Mouse (Mus musculus) ES-Bruce4 (cell line): ENCODE measurements around the gene Gpr135. TPM values are rescaled to one million over a fixed set of nuclear protein-coding genes. Genes with fewer than 3 reads are reported as not detected.

Source experiments
- H3K27ac ChIP-seq: 2 replicates; pipeline ENCODE4 v1.5.1; 2012; ENCODE audit warnings: low read length, inconsistent platforms; ENCODE audit not compliant: insufficient read depth
- H3K27me3 ChIP-seq: 2 replicates; pipeline ENCODE4 v1.6.1; 2012; ENCODE audit warnings: mild to moderate bottlenecking, low read length, inconsistent platforms; ENCODE audit not compliant: control insufficient read depth, poor library complexity, insufficient read depth, severe bottlenecking
- H3K36me3 ChIP-seq: 2 replicates; pipeline ENCODE4 v1.6.1; 2012; ENCODE audit warnings: inconsistent platforms, mild to moderate bottlenecking, low read length, moderate library complexity; ENCODE audit not compliant: control insufficient read depth, poor library complexity, insufficient read depth, severe bottlenecking
- H3K4me1 ChIP-seq: one replicate; pipeline ENCODE4 v1.8.1; 2011; ENCODE audit warnings: low read length; ENCODE audit not compliant: control insufficient read depth, insufficient read depth
- H3K4me3 ChIP-seq: 2 replicates; pipeline ENCODE4 v1.5.1; 2011; ENCODE audit warnings: low read depth, mild to moderate bottlenecking, low read length
- H3K9ac ChIP-seq: 2 replicates; pipeline ENCODE4 v1.6.1; 2012; ENCODE audit warnings: low read depth, mild to moderate bottlenecking, inconsistent platforms; ENCODE audit not compliant: poor library complexity, severe bottlenecking
- H3K9me3 ChIP-seq: replicated peaks from 2 replicates; pipeline ENCODE4 v1.6.1; 2012; ENCODE audit warnings: mild to moderate bottlenecking, low read length, inconsistent platforms; ENCODE audit not compliant: control insufficient read depth, poor library complexity, insufficient read depth, severe bottlenecking
- CTCF ChIP-seq: IDR thresholded peaks from one replicate; pipeline ENCODE4 v1.8.1; 2011; ENCODE audit warnings: low read depth, low read length
- EP300 ChIP-seq: IDR thresholded peaks from 2 replicates; pipeline ENCODE4 v1.6.1; 2011; ENCODE audit warnings: low read depth, low read length; ENCODE audit not compliant: insufficient read depth
- POLR2A ChIP-seq: IDR thresholded peaks from one replicate; pipeline ENCODE4 v1.8.1; 2011; ENCODE audit warnings: low read length; ENCODE audit not compliant: insufficient read depth
- polyA plus RNA-seq: library from polyadenylated mRNA; stranded (reverse); fragments of >200 nt; gene quantifications from 2 replicates; pipeline ENCODE4 v1.2.4, GENCODE M21; 2011; ENCODE audit warnings: low read depth; ENCODE audit not compliant: missing spikeins, insufficient read depth, insufficient read length

The Gpr135 gene
- polyA plus RNA-seq, 1 experiment = 1.8 TPM

DNA sequence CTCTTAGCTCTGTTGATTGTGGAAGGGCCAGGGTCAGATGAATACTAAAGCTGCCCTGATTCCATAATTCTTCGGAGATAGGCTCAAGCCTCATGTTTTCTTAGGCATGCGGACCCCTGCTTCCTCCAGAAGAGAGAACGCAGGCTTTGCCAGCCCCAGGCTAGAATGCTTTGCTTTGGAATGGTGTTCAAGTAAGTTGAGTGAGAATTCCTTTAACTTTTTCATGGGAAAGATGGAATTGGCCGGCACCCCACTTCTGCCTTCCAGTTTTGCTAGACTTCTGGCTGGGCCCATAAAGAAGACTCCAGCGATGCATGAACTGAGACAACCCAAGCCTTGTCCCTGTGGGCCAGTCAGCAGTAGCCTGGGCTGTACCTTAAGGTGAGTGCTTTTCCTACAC lies 39.8 kb downstream of the Gpr135 start:
- Histone ChIP-seq H3K9ac (no peak overlapping the region), H3K9me3 (no peaks in the 10 kb centered on the region), H3K27me3 (no peaks in the 10 kb centered on the region), H3K27ac (no peak overlapping the region), H3K4me3 (no peak overlapping the region), H3K4me1 (no peaks in the 10 kb centered on the region), H3K36me3 (no peaks in the 10 kb centered on the region)
- TF ChIP-seq POLR2A (no peak), EP300 (no peak), CTCF (no peak)

DNA sequence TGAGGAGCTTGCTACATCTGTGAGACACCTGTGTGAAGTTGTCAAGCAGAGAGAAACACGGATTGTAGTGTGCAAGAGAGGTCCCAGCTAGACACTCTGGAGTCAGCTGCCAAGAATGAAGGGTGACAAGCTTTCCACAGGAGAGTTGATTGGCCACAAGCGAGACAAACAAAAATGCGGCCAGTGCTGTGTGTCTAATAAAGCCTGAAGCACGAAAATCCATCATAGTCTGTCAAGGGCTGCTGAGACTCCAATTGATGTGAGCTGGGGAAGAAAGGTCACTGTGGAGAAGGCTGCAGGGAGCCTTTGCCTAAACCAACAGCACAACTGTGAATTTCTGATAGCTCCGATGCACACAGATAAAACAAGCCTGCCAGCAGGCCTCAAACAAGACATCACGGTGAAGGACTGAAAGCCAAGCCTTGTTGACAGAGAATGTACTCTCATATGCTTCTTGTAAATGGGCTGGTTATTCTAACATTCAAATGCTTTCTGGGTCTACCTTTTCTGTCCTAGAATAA lies 45.6 kb downstream of the Gpr135 start:
- Histone ChIP-seq H3K36me3 (no peaks in the 10 kb centered on the region), H3K9me3 (no peaks in the 10 kb centered on the region), H3K27me3 (no peaks in the 10 kb centered on the region), H3K27ac (no peak overlapping the region), H3K4me1 (no peaks in the 10 kb centered on the region), H3K4me3 (no peak overlapping the region), H3K9ac (no peak overlapping the region)
- TF ChIP-seq CTCF (no peak), POLR2A (no peak), EP300 (no peak)

DNA sequence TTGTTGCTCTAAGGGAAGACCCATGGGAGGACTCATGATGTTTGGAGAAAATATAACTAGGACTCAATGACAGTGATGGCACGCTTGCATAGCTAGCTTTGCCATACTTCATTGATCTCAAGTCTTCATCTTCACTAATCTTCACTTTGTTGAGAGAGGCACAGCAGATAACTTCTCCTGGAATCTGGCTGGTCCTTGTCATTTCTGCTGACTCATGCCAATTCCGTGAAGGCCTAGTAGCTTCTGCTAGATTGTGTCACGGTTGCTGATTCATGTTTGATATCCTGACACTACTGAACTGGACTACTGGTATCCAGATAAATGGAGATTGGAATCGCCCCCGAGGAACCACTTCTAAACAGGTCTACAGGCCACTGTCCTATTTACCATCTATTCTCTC lies 47.4 kb downstream of the Gpr135 start:
- Histone ChIP-seq H3K4me1 (no peaks in the 10 kb centered on the region), H3K9ac (no peak overlapping the region), H3K4me3 (no peak overlapping the region), H3K9me3 (no peaks in the 10 kb centered on the region), H3K36me3 (no peaks in the 10 kb centered on the region), H3K27ac (no peak overlapping the region), H3K27me3 (no peaks in the 10 kb centered on the region)
- TF ChIP-seq CTCF (no peak), POLR2A (no peak), EP300 (no peak)

DNA sequence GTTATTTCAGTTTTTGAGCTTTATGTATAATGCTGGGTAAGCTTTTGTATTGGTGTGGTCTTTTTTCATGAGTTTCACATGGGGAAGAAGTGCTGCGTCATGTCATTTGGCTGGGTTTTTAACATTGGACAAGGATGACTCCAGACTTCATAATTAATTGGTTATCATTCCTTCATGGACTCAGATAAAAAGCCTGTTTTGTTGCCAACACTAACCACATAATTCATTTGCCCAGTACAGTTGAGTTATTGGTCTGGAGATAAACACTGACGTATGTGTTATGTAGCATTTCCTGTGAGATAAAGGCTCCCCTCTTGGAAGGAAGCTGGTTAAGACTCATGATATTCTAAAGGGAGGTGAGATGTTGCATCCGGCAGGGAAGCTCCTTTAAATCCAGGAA lies 48.1 kb downstream of the Gpr135 start:
- Histone ChIP-seq H3K9me3 (no peaks in the 10 kb centered on the region), H3K4me3 (no peak overlapping the region)
- TF ChIP-seq EP300 (no peak), POLR2A (no peak), CTCF (no peak)

DNA sequence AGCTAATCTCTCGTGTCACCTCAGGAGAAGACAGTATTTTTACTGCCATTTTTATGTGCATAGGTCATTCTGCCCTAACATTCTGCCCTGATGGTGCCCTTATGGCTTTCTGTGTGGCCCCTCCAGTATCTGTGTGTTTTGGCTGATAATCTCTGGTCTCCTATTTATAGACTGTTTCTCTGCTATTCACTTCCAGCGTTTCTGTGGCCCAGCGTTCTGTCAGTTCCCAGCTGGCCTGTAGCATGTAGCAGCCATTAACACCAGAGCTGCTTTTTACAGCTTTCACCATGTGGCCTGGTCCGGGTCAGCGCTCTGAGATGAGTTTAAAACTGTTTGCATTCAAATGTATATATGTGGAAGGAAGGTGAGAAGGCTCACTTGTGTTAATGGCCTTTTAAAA lies 49.4 kb downstream of the Gpr135 start:
- H3K9ac ChIP-seq = no peak overlapping the region
- H3K4me3 ChIP-seq = no peak overlapping the region
- no peaks in the 10 kb centered on the region for H3K9me3 ChIP-seq
- H3K36me3 ChIP-seq = no peaks in the 10 kb centered on the region
- H3K27ac ChIP-seq = no peak overlapping the region
- no peaks in the 10 kb centered on the region for H3K4me1 ChIP-seq
- no peaks in the 10 kb centered on the region for H3K27me3 ChIP-seq
- TF ChIP-seq POLR2A (no peak), EP300 (no peak), CTCF (no peak)

More for the DNA sequence above, 48.1 kb downstream of the Gpr135 start:
- Histone ChIP-seq H3K27me3 (no peaks in the 10 kb centered on the region), H3K27ac (no peak overlapping the region), H3K36me3 (no peaks in the 10 kb centered on the region), H3K4me1 (no peaks in the 10 kb centered on the region), H3K9ac (no peak overlapping the region)

DNA sequence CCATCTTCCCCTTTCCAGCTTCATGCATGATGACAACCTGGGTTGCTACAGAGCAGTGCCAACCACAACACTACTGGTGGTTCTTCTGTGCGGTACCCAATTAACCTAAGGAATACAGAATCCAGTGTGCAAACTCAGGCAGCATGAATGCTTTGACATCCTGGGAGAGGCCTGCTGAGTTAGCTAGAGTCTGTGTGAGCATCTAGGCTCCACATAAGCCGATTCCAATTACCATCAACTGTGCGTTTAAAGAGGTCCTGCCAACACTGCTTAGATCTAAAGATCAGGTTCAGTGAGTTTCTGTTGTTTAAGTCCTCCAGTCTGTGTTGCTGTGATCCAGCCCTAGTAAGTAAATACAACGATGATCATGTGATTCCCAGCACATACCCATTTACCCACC lies 50.6 kb downstream of the Gpr135 start:
- Histone ChIP-seq H3K27me3 (no peaks in the 10 kb centered on the region), H3K4me1 (no peaks in the 10 kb centered on the region), H3K4me3 (no peak overlapping the region), H3K36me3 (no peaks in the 10 kb centered on the region), H3K9me3 (no peaks in the 10 kb centered on the region), H3K27ac (no peak overlapping the region), H3K9ac (no peak overlapping the region)
- no peak for TF ChIP-seq CTCF
- TF ChIP-seq EP300 = no peak
- no peak for TF ChIP-seq POLR2A

Other genes starting within 250 kb of the Gpr135 start
- 33.0 and 34.6 TPM in 2 replicates for gene Daam1, start 240.0 kb downstream of the Gpr135 start, polyA plus RNA-seq
- gene L3hypdh, start 14.3 kb upstream of the Gpr135 start, polyA plus RNA-seq = 5.5 and 8.3 TPM in 2 replicates
- 42.1 and 42.6 TPM in 2 replicates for gene Jkamp, start 14.5 kb upstream of the Gpr135 start, polyA plus RNA-seq
- not detected in 2 replicates for gene Ccdc175, start 113.9 kb upstream of the Gpr135 start, polyA plus RNA-seq